Mouse (Mus musculus) left cerebral cortex, postnatal 36 days (tissue): ENCODE data around the gene Fgfr2. TPM values are rescaled to one million over a fixed set of nuclear protein-coding genes. Genes with fewer than 3 reads are reported as not detected.

ENCODE experiments used
- DNase-seq, 2 experiments: peaks; one replicate each; pipeline ENCODE4 v3.0.0; 2021 to 2022; ENCODE audit warnings: low spot score in 2 of 2, mixed read lengths in 1 of 2
- intact Hi-C: fragments of 180-260 bp; cut with DNase I; formaldehyde crosslinking; loops from one replicate; pipeline ENCODE4 v1.15.1; 2025
- total RNA-seq, 2 experiments: library from RNA; stranded (reverse); gene quantifications; 2 replicates each; pipeline ENCODE4 v1.2.3; 2021

Fgfr2 gene
- total RNA-seq, 2 experiments from 2014 or later, result 41.6 to 46.6 TPM

DNA sequence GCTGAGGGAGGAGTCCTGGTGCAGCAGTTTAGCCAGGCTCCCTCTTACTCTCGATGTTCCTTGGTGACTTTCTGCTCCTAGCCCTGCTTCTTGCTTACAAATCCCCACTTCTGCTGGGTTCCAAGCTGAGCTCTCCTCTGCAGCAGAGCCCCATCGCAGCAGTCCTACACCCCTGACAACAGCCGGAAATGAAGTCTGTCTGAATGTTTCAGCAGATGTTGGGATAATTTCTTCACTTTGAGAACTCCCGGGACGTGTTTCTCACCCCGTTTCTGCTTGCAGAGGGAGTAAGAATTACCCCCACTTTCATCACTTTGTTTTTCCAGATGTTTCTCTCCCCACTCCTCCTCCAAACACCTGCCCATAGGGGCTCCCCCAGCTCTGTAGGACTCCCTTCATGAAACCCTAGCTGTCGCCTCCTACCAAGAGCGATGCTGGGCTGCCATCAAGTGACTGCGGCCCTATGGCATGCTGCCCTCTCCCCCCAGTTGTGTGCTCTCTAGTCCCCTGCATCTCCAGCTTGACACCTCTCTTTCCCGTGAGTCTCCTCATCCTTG lies 873.5 kb downstream of the Fgfr2 start:
- no peak for DNase-seq
- intact Hi-C loops, result loop anchor here (5.0 kb wide), 2 partner anchors 38 to 68 kb away; partner anchors contain the start of gene Chst15

- peak; percentile 32 to 38 for DNase-seq
- intact Hi-C loops, result loop anchor here (5.0 kb wide), 1 partner anchor 70 kb away; the partner anchor contains the start of gene Chst15
These were observed 875.6 kb downstream of the Fgfr2 start for GRCm38 (mm10) chr7:132247567-132247966.

DNA sequence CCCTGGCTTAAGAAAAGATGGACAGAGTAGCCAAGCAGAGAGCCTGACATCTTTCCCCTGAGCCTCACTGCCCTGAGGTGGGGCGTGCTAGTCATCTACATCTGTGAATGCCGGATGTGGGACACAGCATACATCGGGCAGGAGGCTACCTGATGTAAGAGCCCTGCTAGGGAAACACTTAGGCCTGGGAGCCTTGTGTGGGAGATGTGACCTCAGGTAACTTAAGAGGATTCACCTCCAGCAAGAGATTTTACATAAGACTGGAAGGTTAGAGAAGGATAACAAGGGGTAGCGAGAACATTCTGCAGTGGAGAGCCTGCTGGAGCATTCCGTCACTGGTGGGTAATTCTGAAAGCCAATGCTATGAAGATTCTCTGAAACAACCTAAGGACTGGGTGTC lies 876.1 kb downstream of the Fgfr2 start:
- intact Hi-C loops, result loop anchor here (5.0 kb wide), 1 partner anchor 70 kb away; the partner anchor contains the start of gene Chst15
- DNase-seq, result no peak

DNA sequence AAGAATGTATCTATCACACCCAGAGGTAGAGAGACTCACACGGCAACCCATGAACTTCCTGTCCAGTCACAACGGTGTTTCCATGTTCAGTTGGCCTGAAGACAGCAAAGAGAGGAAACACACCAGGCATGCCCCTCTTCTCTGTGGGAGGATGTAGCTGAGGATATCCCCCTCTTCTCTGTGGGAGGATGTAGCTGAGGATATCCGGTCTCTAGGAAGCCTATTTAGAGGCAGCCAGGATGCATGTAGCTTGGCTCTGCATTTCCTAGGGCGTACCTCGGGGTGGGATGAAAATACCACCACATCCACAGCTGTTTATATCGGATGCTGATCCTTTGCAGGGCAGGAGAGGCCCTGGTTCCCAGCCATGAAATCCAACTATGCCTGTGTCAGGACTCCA lies 877.4 kb downstream of the Fgfr2 start:
- intact Hi-C loops, result loop anchor here (5.0 kb wide), 1 partner anchor 72 kb away; the partner anchor contains the start of gene Chst15
- no peak for DNase-seq

DNA sequence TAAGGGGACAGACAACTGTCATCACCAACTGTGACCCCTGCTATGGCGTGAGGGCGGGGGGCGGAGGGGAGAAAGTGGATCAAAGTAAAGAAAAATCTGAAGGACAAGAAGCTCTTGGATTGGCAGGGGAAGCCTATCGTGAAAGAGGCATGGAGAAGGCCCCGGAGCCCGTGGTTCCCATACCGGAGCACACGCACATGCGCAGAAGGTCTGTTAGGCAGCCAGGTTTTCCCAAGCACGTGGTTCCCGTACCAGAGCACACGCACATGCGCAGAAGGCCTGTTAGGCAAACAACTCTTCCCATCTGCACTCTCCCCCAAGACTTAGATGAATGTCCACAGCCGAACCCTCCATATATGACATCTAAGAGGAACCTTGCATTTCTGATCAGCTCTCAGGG lies 878.5 kb downstream of the Fgfr2 start:
- no peak for DNase-seq
- intact Hi-C loops, result loop anchor here (5.0 kb wide), 1 partner anchor 73 kb away; the partner anchor contains the start of gene Chst15

DNA sequence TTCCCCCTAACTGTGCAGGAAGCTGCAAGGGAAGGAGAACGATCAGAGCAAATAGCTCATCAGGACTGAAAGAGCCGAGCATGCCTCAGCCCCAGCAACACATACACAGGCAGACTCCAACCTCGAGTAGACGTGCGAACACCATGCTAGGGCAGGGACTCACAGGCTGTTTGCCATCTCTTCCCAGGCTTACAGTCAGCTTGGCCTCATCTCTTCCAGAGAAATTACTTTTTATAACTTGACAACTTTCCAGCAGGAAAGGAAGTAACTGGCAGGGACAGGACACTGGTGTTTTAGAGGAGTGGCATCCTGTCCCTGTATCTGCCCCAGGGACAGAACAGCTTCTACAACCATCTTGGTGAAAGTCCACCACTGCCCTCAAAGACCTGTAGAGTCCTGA lies 879.9 kb downstream of the Fgfr2 start:
- intact Hi-C loops, result no loop called here
- no peak for DNase-seq

DNA sequence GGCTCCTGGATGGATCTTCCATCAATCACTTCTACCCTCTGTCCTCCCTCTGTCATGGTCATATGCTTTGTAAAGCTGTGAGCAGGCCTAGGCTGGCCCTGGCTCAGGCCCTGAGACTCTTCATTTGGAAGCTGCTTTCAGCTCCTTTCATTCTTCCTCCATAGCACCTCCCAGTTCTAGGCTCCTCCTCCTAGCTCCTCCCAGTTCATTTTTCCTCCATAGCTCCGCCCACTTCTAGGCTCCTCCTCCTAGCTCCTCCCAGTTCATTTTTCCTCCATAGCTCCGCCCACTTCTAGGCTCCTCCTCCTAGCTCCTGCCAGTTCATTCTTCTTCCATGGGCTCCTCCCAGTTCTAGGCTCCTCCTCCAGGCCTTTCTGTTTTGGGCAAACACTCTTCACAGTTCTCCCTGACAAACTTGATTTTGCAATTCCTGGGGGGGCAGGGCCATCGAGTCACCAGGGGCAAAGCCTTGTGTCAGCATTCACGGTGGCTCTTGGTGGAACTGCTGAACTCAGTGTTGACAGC lies 880.5 kb downstream of the Fgfr2 start:
- intact Hi-C loops, result no loop called here
- no peak for DNase-seq

GRCm38 (mm10) chr7:132238921-132239320 lies 884.2 kb downstream of the Fgfr2 start:
- DNase-seq, result no peak
- intact Hi-C loops, result no loop called here

DNA sequence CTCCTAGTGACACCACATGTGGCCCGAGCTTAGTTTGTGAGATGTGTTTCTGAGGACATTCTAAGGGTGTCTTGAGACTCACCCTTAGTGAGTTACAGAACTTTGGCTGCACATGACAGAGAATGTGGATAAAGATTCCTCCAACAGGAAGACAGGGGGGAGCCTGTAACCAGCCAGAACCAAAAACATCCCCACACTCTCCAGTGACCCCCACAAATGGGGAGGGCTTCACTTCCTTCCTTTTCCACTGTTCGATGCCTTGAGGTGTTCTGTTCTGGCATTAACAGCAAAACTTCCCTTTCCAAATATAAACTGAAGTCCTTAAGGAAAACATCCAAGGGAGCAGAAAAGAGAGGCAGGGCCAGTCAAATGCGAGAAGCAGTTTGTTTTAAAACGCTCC lies 886.0 kb downstream of the Fgfr2 start:
- intact Hi-C loops, result no loop called here
- DNase-seq, result no peak

DNA sequence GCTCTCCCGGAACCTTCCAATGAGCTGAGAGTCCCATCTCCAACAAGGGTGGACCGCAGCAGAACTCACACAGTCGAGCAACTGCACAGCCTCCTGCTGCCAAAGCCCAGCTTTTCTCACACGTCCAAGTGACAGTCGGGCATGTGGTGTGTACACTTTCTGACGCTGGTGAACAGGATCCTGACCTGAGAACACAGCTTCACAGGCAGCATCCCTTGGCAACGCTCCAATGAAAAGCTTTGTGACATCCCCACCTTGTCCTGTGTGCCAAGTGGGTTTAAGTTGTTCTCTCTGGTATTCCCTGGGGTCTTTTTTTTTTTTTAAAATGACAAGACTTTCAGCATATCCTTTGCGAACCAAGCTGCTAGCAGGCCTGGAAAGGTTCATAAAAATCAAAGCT lies 886.4 kb downstream of the Fgfr2 start:
- intact Hi-C loops, result no loop called here

DNA sequence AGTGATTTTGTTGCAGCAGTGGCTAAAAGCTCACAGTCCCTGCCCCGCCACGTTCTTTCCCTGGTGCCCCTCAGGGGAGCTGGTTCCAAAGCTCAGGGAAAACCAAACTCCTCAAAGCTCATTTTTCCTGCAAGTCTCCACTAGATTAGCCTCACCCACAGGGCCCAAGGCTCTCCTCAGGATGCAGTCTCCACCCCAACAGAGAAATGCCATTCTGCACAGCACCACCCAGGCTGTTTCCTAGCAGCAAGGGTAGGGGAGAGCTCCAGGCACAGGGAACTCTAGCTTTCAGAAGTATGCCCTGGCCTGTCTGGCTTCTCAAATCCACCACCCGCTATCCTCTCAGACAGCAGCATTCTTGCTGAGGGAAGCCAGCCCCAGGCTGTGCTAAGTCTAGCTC lies 888.9 kb downstream of the Fgfr2 start:
- intact Hi-C loops, result no loop called here
- no peak for DNase-seq

More for the DNA sequence above, 886.4 kb downstream of the Fgfr2 start:
- no peak for DNase-seq

DNA sequence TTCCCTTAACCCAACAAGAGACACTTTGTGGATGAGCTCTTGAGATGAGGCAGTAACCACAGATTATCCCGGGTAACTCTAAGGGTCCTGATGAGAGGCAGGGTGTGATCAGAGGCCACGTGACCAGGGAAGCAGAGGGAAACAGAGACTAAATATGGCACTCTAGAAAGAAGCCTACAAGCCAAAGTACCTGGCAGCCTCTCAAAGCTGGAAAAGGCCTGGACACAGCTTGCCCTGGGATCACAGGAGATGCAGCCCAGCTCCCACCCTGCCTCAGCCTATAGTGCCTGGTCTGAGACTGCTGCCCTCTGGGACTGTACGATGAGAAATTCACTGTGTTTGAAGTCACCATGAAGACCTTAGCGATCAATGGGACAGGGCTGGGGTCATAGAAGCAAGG lies 889.4 kb downstream of the Fgfr2 start:
- no peak for DNase-seq
- intact Hi-C loops, result no loop called here

- no peak for DNase-seq
- intact Hi-C loops, result no loop called here
These were observed 890.2 kb downstream of the Fgfr2 start for GRCm38 (mm10) chr7:132232937-132233336.

DNA sequence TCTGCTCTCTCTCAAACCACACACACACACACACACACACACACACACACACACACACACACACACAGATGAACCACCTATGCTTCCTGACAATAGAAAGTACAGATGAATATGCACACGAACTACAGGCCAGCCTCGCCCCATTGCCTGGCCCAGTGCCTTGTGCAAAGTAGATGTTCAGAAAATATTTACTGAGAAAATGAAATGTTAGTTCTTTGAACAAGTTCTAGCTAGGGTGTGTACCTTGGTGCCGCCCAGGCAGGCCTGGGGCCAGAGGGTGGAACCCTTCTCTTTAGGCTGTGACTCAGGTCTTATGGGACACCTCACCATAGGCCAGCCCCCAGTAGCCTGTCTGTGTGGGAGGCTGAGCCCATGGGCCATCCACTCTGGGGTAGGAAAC lies 891.7 kb downstream of the Fgfr2 start:
- intact Hi-C loops, result no loop called here
- no peak for DNase-seq

DNA sequence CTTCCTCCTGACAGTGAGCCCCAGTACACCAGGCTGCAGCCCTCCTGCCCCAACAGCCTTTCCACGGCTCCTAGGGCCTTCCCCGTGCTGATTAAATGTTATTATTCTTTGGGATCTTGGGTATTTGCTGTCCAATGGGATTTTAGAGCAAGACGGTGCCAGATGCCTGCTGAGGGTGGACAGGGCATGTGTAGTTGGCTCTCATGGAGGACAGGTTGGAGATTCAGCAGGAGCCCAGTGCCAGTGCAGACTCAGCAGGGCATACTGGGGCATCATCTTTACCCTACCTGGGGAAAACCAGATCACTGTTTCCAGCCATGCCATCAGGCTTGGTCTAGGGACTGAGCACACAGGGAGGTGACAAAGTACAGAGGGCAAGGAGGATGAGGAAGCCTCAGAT lies 892.2 kb downstream of the Fgfr2 start:
- intact Hi-C loops, result no loop called here
- DNase-seq, result no peak

GRCm38 (mm10) chr7:132227075-132227640 lies 896.0 kb downstream of the Fgfr2 start:
- intact Hi-C loops, result loop anchor here (5.0 kb wide), 2 partner anchors 90 to 410 kb away; partner anchors contain the start of gene Chst15
- DNase-seq, result no peak

DNA sequence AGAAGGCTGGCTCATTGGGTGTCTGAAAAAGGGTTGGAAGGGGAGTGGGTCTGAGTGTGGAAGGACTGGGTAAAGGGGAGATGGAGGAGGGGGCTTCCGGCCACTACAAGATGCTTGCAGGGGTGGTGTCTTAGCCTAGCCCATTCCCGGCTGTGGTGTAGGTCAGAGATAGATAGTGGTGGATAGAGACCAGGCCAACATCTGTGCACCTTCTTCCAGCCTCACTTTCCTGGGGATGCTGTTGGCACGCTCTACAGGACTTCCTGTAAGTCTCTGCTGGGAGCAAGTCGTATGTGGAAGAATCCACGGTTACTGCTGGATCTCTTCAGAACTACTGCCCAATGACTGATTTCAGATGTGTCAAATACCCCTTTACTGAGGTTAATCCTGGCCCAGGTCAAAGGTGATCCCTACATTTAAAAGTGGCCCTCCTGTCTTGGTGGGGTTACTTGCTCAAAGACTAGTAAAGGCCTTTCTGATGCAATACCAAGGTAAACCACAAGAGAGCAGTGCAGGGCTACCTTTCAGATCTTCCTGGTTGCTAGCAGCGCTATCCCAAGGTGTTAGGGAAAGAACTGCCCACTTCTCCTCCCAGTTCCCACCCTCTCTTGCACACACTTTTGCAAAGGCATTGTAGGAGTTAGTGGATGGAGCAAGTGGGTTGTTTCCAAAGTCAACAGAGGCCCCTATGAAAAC lies 896.6 kb downstream of the Fgfr2 start:
- intact Hi-C loops, result loop anchor here (1.0 to 5.0 kb wide), 4 partner anchors 91 to 411 kb away; partner anchors contain the start of gene Chst15
- peak; percentile 75 to 85 for DNase-seq

DNA sequence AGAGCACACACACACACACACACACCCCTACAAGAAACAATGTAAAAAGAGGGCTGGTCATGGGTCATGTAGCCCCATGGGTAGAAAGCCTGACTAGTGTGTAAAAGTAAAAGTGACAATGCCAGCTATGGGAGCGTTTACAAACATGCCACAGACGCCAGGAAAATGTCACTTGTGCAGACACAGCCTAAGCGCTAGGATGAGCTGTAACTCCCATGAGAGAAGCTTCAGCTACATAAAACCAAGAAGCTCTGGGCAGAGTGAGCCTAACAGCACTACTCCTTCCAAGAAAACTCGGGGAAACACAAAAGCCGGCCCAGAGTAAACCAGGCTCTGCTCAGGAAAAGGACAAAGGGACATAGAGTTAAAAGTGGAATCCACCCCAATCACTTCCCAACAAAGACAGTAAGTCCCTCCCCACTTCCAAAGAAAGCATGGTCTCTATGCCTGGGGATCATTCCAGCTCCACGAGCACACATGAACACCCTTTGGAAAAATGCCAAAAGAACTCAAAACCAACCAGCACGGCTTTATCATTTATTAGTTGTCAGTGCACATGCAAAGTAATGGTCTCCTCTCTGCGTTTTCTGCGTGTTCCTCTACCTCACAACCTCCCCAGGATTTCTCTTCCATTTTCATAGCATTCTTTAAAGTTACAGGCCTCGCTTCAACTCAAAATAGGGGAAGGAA lies 899.6 kb downstream of the Fgfr2 start:
- no peak for DNase-seq
- intact Hi-C loops, result no loop called here

GRCm38 (mm10) chr7:132214031-132214430 lies 909.1 kb downstream of the Fgfr2 start:
- intact Hi-C loops, result loop anchor here (5.0 to 10.0 kb wide), 2 partner anchors 57 to 789 kb away; no protein-coding TSS in a partner anchor
- no peak for DNase-seq

DNA sequence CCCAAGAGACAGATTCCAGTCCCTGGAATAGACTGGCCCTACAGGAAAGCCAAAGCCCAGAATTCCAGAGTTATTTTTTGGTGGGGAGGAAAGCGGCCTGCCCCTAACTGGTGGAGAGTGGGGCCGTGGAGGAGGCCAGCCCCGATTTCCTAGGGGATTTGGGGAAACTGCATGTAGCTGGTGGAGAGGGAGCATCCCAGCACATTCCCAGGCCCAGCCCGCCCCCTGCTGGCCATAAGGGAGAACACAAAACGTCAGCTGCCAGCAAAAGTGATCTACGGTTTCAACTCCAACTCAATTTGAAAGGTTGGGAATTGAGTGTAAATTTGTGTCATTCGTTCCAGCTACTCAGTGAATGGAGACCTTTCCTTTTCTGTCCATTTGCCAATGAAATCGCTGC lies 909.7 kb downstream of the Fgfr2 start:
- DNase-seq, result peak; percentile 79 to 80
- intact Hi-C loops, result loop anchor here (1.0 to 10.0 kb wide), 3 partner anchors 56 to 789 kb away; no protein-coding TSS in a partner anchor
